Mouse (Mus musculus): ENCODE measurements around the gene Cped1. TPM values are rescaled to one million over a fixed set of nuclear protein-coding genes. Genes with fewer than 3 reads are reported as not detected.
A peak's percentile ranks its signal among the peaks of the same experiment; 100 is the strongest.
"Not testable (repeated sequence)": the region's sequence is repeated elsewhere in the genome, so short reads cannot be mapped to it uniquely, and the experiment has no call there.

The Cped1 gene
- polyA plus RNA-seq, 1 experiment from 2014 or later = 10.4 TPM

GRCm38 (mm10) chr6:22035408-22035807 lies 49.7 kb downstream of the Cped1 start:
- 56% methylated on average over 6 of the region's 6 CpGs for whole genome bisulfite sequencing
- H3K27ac ChIP-seq (replicated peaks) = no peak overlapping the region
- H3K36me3 ChIP-seq (ENCODE audit: control insufficient read depth, insufficient read depth, low read length) = no peaks in the 10 kb centered on the region
- no peaks in the 10 kb centered on the region for H3K9me3 ChIP-seq (ENCODE audit: control insufficient read depth, low read length)
- H3K4me1 ChIP-seq (replicated peaks; ENCODE audit: control insufficient read depth, insufficient read depth) = no peaks in the 10 kb centered on the region
- ATAC-seq (ENCODE audit: low FRiP score, low TSS enrichment) = no peak
- TF ChIP-seq EP300 (optimal IDR thresholded peaks at IDR 0.05) (no peak), CTCF (IDR thresholded peaks at IDR 0.05; ENCODE audit: low read depth) (no peak)
- no peak overlapping the region for H3K4me2 ChIP-seq (replicated peaks; ENCODE audit: low read depth)
- H3K27me3 ChIP-seq (ENCODE audit: control insufficient read depth, insufficient read depth, low read length) = no peaks in the 10 kb centered on the region
- H3K9ac ChIP-seq (ENCODE audit: low read length) = no peak overlapping the region
- H3K4me3 ChIP-seq (ENCODE audit: low read depth, low read length) = no peak overlapping the region
- no peak for DNase-seq (ENCODE audit: low spot score)

GRCm38 (mm10) chr6:22035895-22036294 lies 50.2 kb downstream of the Cped1 start:
- Histone ChIP-seq H3K4me1 (replicated peaks; ENCODE audit: control insufficient read depth, insufficient read depth) (no peaks in the 10 kb centered on the region), H3K9ac (ENCODE audit: low read length) (no peak overlapping the region), H3K9me3 (ENCODE audit: control insufficient read depth, low read length) (no peaks in the 10 kb centered on the region), H3K4me2 (replicated peaks; ENCODE audit: low read depth) (no peak overlapping the region), H3K27ac (replicated peaks) (no peak overlapping the region), H3K4me3 (ENCODE audit: low read depth, low read length) (no peak overlapping the region), H3K27me3 (ENCODE audit: control insufficient read depth, insufficient read depth, low read length) (no peaks in the 10 kb centered on the region), H3K36me3 (ENCODE audit: control insufficient read depth, insufficient read depth, low read length) (no peaks in the 10 kb centered on the region)
- DNase-seq (ENCODE audit: low spot score) (no peak), ATAC-seq (ENCODE audit: low FRiP score, low TSS enrichment) (no peak)
- TF ChIP-seq CTCF (IDR thresholded peaks at IDR 0.05; ENCODE audit: low read depth) (no peak), EP300 (optimal IDR thresholded peaks at IDR 0.05) (no peak)
- WGBS = 89% methylated on average over 3 of the region's 3 CpGs

- DNase-seq (ENCODE audit: low spot score) = no peak
- Histone ChIP-seq H3K9me3 (ENCODE audit: control insufficient read depth, low read length) (no peaks in the 10 kb centered on the region), H3K4me1 (replicated peaks; ENCODE audit: control insufficient read depth, insufficient read depth) (no peaks in the 10 kb centered on the region), H3K27me3 (ENCODE audit: control insufficient read depth, insufficient read depth, low read length) (no peaks in the 10 kb centered on the region), H3K27ac (replicated peaks) (no peak overlapping the region), H3K4me2 (replicated peaks; ENCODE audit: low read depth) (no peak overlapping the region), H3K9ac (ENCODE audit: low read length) (no peak overlapping the region), H3K4me3 (ENCODE audit: low read depth, low read length) (no peak overlapping the region), H3K36me3 (ENCODE audit: control insufficient read depth, insufficient read depth, low read length) (no peaks in the 10 kb centered on the region)
- WGBS = 72% methylated on average over 8 of the region's 8 CpGs
- ATAC-seq (ENCODE audit: low FRiP score, low TSS enrichment) = no peak
- TF ChIP-seq CTCF (IDR thresholded peaks at IDR 0.05; ENCODE audit: low read depth) = no peak
- no peak for TF ChIP-seq EP300 (optimal IDR thresholded peaks at IDR 0.05)
Observed at GRCm38 (mm10) chr6:22036396-22036795, 50.7 kb downstream of the Cped1 start.

GRCm38 (mm10) chr6:22036911-22037310 lies 51.2 kb downstream of the Cped1 start:
- no peak overlapping the region; the same call in 1 of the 2 replicates for H3K27ac ChIP-seq (replicated peaks)
- WGBS = 43% methylated on average over 1 of the region's 1 CpGs

GRCm38 (mm10) chr6:22037441-22038050 lies 51.8 kb downstream of the Cped1 start:
- no peaks in the 10 kb centered on the region for H3K36me3 ChIP-seq (ENCODE audit: control insufficient read depth, insufficient read depth, low read length)

More at GRCm38 (mm10) chr6:22036911-22037310, 51.2 kb downstream of the Cped1 start:
- Histone ChIP-seq H3K4me2 (replicated peaks; ENCODE audit: low read depth) (no peak overlapping the region), H3K36me3 (ENCODE audit: control insufficient read depth, insufficient read depth, low read length) (no peaks in the 10 kb centered on the region), H3K27me3 (ENCODE audit: control insufficient read depth, insufficient read depth, low read length) (no peaks in the 10 kb centered on the region), H3K4me1 (replicated peaks; ENCODE audit: control insufficient read depth, insufficient read depth) (no peaks in the 10 kb centered on the region), H3K9me3 (ENCODE audit: control insufficient read depth, low read length) (no peaks in the 10 kb centered on the region), H3K9ac (ENCODE audit: low read length) (no peak overlapping the region), H3K4me3 (ENCODE audit: low read depth, low read length) (no peak overlapping the region)
- ATAC-seq (ENCODE audit: low FRiP score, low TSS enrichment) (no peak), DNase-seq (ENCODE audit: low spot score) (no peak)
- TF ChIP-seq EP300 (optimal IDR thresholded peaks at IDR 0.05) (no peak), CTCF (IDR thresholded peaks at IDR 0.05; ENCODE audit: low read depth) (no peak)

GRCm38 (mm10) chr6:22039666-22040065 lies 54.0 kb downstream of the Cped1 start:
- H3K9ac ChIP-seq (ENCODE audit: low read length); H3K4me3 ChIP-seq (ENCODE audit: low read depth, low read length); H3K4me1 ChIP-seq (replicated peaks; ENCODE audit: control insufficient read depth, insufficient read depth); H3K4me2 ChIP-seq (replicated peaks; ENCODE audit: low read depth); H3K27ac ChIP-seq (replicated peaks); ATAC-seq (ENCODE audit: low FRiP score, low TSS enrichment); H3K36me3 ChIP-seq (ENCODE audit: control insufficient read depth, insufficient read depth, low read length); DNase-seq (ENCODE audit: low spot score); H3K9me3 ChIP-seq (ENCODE audit: control insufficient read depth, low read length); H3K27me3 ChIP-seq (ENCODE audit: control insufficient read depth, insufficient read depth, low read length): not testable (repeated sequence)
- peak; percentile 25; the same call in 1 of the 2 replicates for TF ChIP-seq CTCF (IDR thresholded peaks at IDR 0.05; ENCODE audit: low read depth)
- WGBS = 68% methylated on average over 7 of the region's 7 CpGs

More at GRCm38 (mm10) chr6:22037441-22038050, 51.8 kb downstream of the Cped1 start:
- DNase-seq (ENCODE audit: low spot score) (no peak), ATAC-seq (ENCODE audit: low FRiP score, low TSS enrichment) (no peak)
- H3K27ac ChIP-seq (replicated peaks) = no peak overlapping the region; the same call in 1 of the 2 replicates
- TF ChIP-seq CTCF (IDR thresholded peaks at IDR 0.05; ENCODE audit: low read depth) = no peak
- TF ChIP-seq EP300 (optimal IDR thresholded peaks at IDR 0.05) = no peak
- H3K27me3 ChIP-seq (ENCODE audit: control insufficient read depth, insufficient read depth, low read length) = no peaks in the 10 kb centered on the region
- 59% methylated on average over 4 of the region's 4 CpGs for WGBS
- no peak overlapping the region for H3K9ac ChIP-seq (ENCODE audit: low read length)
- H3K4me1 ChIP-seq (replicated peaks; ENCODE audit: control insufficient read depth, insufficient read depth) = no peaks in the 10 kb centered on the region
- no peaks in the 10 kb centered on the region for H3K9me3 ChIP-seq (ENCODE audit: control insufficient read depth, low read length)
- H3K4me3 ChIP-seq (ENCODE audit: low read depth, low read length) = no peak overlapping the region
- H3K4me2 ChIP-seq (replicated peaks; ENCODE audit: low read depth) = no peak overlapping the region
